Mouse (Mus musculus) midbrain, embryonic 15.5 days (tissue): ENCODE measurements around the gene Arhgap17. TPM values are rescaled to one million over a fixed set of nuclear protein-coding genes. Genes with fewer than 3 reads are reported as not detected.

ENCODE experiments used
- ATAC-seq: fragments of 200-750 bp; cut with Nextera tagmentation; replicated peaks from 2 replicates; pipeline ENCODE4 v1.8.0; 2017; ENCODE audit warnings: moderate TSS enrichment
- H3K27ac ChIP-seq: fragments of 300-500 bp; sonication (generic); 2 replicates; pipeline ENCODE4 v1.5.1; 2015; ENCODE audit warnings: mild to moderate bottlenecking, inconsistent platforms
- H3K27me3 ChIP-seq: fragments of 300-500 bp; sonication (generic); replicated peaks from 2 replicates; pipeline ENCODE4 v1.6.1; 2015; ENCODE audit warnings: inconsistent platforms
- H3K36me3 ChIP-seq: fragments of 300-500 bp; sonication (generic); replicated peaks from 2 replicates; pipeline ENCODE4 v1.6.1; 2015; ENCODE audit warnings: inconsistent platforms
- H3K4me1 ChIP-seq: fragments of 300-500 bp; sonication (generic); 2 replicates; pipeline ENCODE4 v1.6.1; 2015; ENCODE audit warnings: inconsistent platforms
- H3K4me2 ChIP-seq: fragments of 300-500 bp; sonication (generic); 2 replicates; pipeline ENCODE4 v1.6.1; 2015; ENCODE audit warnings: inconsistent platforms, mild to moderate bottlenecking, moderate library complexity
- H3K4me3 ChIP-seq: fragments of 300-500 bp; sonication (generic); 2 replicates; pipeline ENCODE4 v1.5.1; 2015; ENCODE audit warnings: mild to moderate bottlenecking, inconsistent platforms
- H3K9ac ChIP-seq: fragments of 300-500 bp; sonication (generic); 2 replicates; pipeline ENCODE4 v1.6.1; 2015; ENCODE audit warnings: mild to moderate bottlenecking, inconsistent platforms
- H3K9me3 ChIP-seq: fragments of 300-500 bp; sonication (generic); 2 replicates; pipeline ENCODE4 v1.6.1; 2016; ENCODE audit warnings: inconsistent platforms
- WGBS: fragments of 180-500 bp; shearing (Covaris S2); methylation state at CpG from one replicate; pipeline ENCODE4 v1.1.7; 2015; ENCODE audit warnings: mixed read lengths; 5-methylcytosine and 5-hydroxymethylcytosine counted together
- polyA plus RNA-seq: library from polyadenylated mRNA; unstranded; fragments of >200 nt; fragmentation: Nextera tagmentation; extraction: Ambion mirVana; gene quantifications from 2 replicates; pipeline ENCODE4 v1.2.1, GENCODE M21; 2015

The Arhgap17 gene
- 8.9 and 10.6 TPM in 2 replicates for polyA plus RNA-seq

GRCm38 (mm10) chr7:123369759-123370481 lies at the start of gene Arhgap17, which contains the start of gene Lcmt1:
Gene Arhgap17 (minus strand): TSS chr7:123369915.
Gene Lcmt1 (plus strand): TSS chr7:123369784.
- Histone ChIP-seq H3K36me3 (no peaks in the 10 kb centered on the region), H3K9ac (peak within 1 kb of the TSS; percentile 65), H3K27ac (peak within 1 kb of the TSS; percentile 85), H3K27me3 (no peaks in the 10 kb centered on the region), H3K4me1 (peaks cover 35% of the 10 kb centered on the region), H3K4me2 (peak within 1 kb of the TSS; percentile 81), H3K9me3 (no peaks in the 10 kb centered on the region), H3K4me3 (peak within 1 kb of the TSS; percentile 78)
- peak; percentile 96 for ATAC-seq
- under 1% methylated on average over 63 of the region's 64 CpGs for WGBS

- WGBS: 88% methylated on average over 3 of the region's 3 CpGs
- Histone ChIP-seq H3K9ac (no peak overlapping the region), H3K9me3 (no peaks in the 10 kb centered on the region), H3K27me3 (no peaks in the 10 kb centered on the region), H3K4me2 (no peak overlapping the region), H3K4me1 (no peaks in the 10 kb centered on the region), H3K27ac (no peak overlapping the region), H3K4me3 (no peak overlapping the region), H3K36me3 (peaks cover 24% of the 10 kb centered on the region)
- ATAC-seq: no peak
These were observed 47.9 kb upstream of the Arhgap17 start for GRCm38 (mm10) chr7:123417661-123418060.

- Histone ChIP-seq H3K4me1 (no peaks in the 10 kb centered on the region), H3K9ac (no peak overlapping the region), H3K9me3 (no peaks in the 10 kb centered on the region), H3K36me3 (peaks cover 16% of the 10 kb centered on the region), H3K27ac (no peak overlapping the region), H3K27me3 (no peaks in the 10 kb centered on the region), H3K4me2 (no peak overlapping the region), H3K4me3 (no peak overlapping the region)
- ATAC-seq: no peak
- WGBS: 85% methylated on average over 4 of the region's 4 CpGs
These were observed 47.1 kb upstream of the Arhgap17 start for GRCm38 (mm10) chr7:123416803-123417202.

- ATAC-seq: no peak
- Histone ChIP-seq H3K36me3 (peaks cover 12% of the 10 kb centered on the region; the same call in 1 of the 2 replicates), H3K27ac (no peak overlapping the region), H3K9me3 (no peaks in the 10 kb centered on the region), H3K4me2 (no peak overlapping the region), H3K9ac (no peak overlapping the region), H3K27me3 (no peaks in the 10 kb centered on the region), H3K4me3 (no peak overlapping the region), H3K4me1 (no peaks in the 10 kb centered on the region)
- WGBS: 78% methylated on average over 3 of the region's 3 CpGs
These were observed 42.4 kb upstream of the Arhgap17 start for GRCm38 (mm10) chr7:123412143-123412542.

GRCm38 (mm10) chr7:123411109-123411508 lies 41.4 kb upstream of the Arhgap17 start:
- no peaks in the 10 kb centered on the region for H3K9me3 ChIP-seq
- no peak overlapping the region for H3K9ac ChIP-seq
- H3K4me1 ChIP-seq: no peaks in the 10 kb centered on the region
- no peak overlapping the region for H3K27ac ChIP-seq
- no peak for ATAC-seq
- no peak overlapping the region for H3K4me3 ChIP-seq
- WGBS: 86% methylated on average over 1 of the region's 1 CpGs
- no peaks in the 10 kb centered on the region for H3K27me3 ChIP-seq
- H3K36me3 ChIP-seq: peaks cover 18% of the 10 kb centered on the region
- H3K4me2 ChIP-seq: no peak overlapping the region

GRCm38 (mm10) chr7:123410502-123410901 lies 40.8 kb upstream of the Arhgap17 start:
- Histone ChIP-seq H3K36me3 (peaks cover 20% of the 10 kb centered on the region), H3K4me3 (no peak overlapping the region), H3K9ac (no peak overlapping the region), H3K9me3 (no peaks in the 10 kb centered on the region), H3K27ac (no peak overlapping the region), H3K27me3 (no peaks in the 10 kb centered on the region), H3K4me2 (no peak overlapping the region), H3K4me1 (no peaks in the 10 kb centered on the region)
- WGBS: 94% methylated on average over 7 of the region's 7 CpGs
- ATAC-seq: no peak

- ATAC-seq: no peak
- H3K4me1 ChIP-seq: no peaks in the 10 kb centered on the region
These were observed 37.3 kb upstream of the Arhgap17 start for GRCm38 (mm10) chr7:123406988-123407387.

GRCm38 (mm10) chr7:123405619-123406018 lies 35.9 kb upstream of the Arhgap17 start:
- no peak overlapping the region for H3K4me3 ChIP-seq
- no peaks in the 10 kb centered on the region for H3K4me1 ChIP-seq
- H3K4me2 ChIP-seq: no peak overlapping the region
- H3K27me3 ChIP-seq: no peaks in the 10 kb centered on the region
- no peak overlapping the region for H3K27ac ChIP-seq
- 92% methylated on average over 3 of the region's 3 CpGs for WGBS
- H3K9me3 ChIP-seq: no peaks in the 10 kb centered on the region
- H3K9ac ChIP-seq: no peak overlapping the region
- H3K36me3 ChIP-seq: peaks cover 43% of the 10 kb centered on the region
- ATAC-seq: no peak

More at GRCm38 (mm10) chr7:123406988-123407387, 37.3 kb upstream of the Arhgap17 start:
- H3K27ac ChIP-seq: no peak overlapping the region
- no peak overlapping the region for H3K4me3 ChIP-seq
- 67% methylated on average over 4 of the region's 4 CpGs for WGBS
- no peaks in the 10 kb centered on the region for H3K9me3 ChIP-seq
- H3K4me2 ChIP-seq: no peak overlapping the region
- peaks cover 40% of the 10 kb centered on the region for H3K36me3 ChIP-seq
- H3K27me3 ChIP-seq: no peaks in the 10 kb centered on the region
- no peak overlapping the region for H3K9ac ChIP-seq

- ATAC-seq: no peak
- H3K9ac ChIP-seq: no peak overlapping the region
- no peaks in the 10 kb centered on the region for H3K4me1 ChIP-seq
- no peaks in the 10 kb centered on the region for H3K9me3 ChIP-seq
- H3K4me3 ChIP-seq: no peak overlapping the region
- no peaks in the 10 kb centered on the region for H3K27me3 ChIP-seq
- no peak overlapping the region for H3K4me2 ChIP-seq
- 92% methylated on average over 6 of the region's 6 CpGs for WGBS
- H3K27ac ChIP-seq: no peak overlapping the region
- H3K36me3 ChIP-seq: peaks cover 40% of the 10 kb centered on the region
These were observed 34.5 kb upstream of the Arhgap17 start for GRCm38 (mm10) chr7:123404198-123404597.

- Histone ChIP-seq H3K9ac (no peak overlapping the region), H3K36me3 (peaks cover 35% of the 10 kb centered on the region), H3K27ac (no peak overlapping the region), H3K4me2 (no peak overlapping the region), H3K4me1 (peaks cover 3% of the 10 kb centered on the region; the same call in 1 of the 2 replicates), H3K9me3 (no peaks in the 10 kb centered on the region), H3K4me3 (no peak overlapping the region), H3K27me3 (no peaks in the 10 kb centered on the region)
- ATAC-seq: no peak
- whole genome bisulfite sequencing: 70% methylated on average over 3 of the region's 3 CpGs
These were observed 31.4 kb upstream of the Arhgap17 start for GRCm38 (mm10) chr7:123401121-123401520.

- H3K4me2 ChIP-seq: no peak overlapping the region
- peaks cover 3% of the 10 kb centered on the region; the same call in 1 of the 2 replicates for H3K4me1 ChIP-seq
- H3K9ac ChIP-seq: no peak overlapping the region
- ATAC-seq: no peak
- peaks cover 23% of the 10 kb centered on the region; the same call in 1 of the 2 replicates for H3K36me3 ChIP-seq
- 85% methylated on average over 4 of the region's 4 CpGs for WGBS
- no peaks in the 10 kb centered on the region for H3K9me3 ChIP-seq
- no peaks in the 10 kb centered on the region for H3K27me3 ChIP-seq
- no peak overlapping the region for H3K27ac ChIP-seq
- H3K4me3 ChIP-seq: no peak overlapping the region
These were observed 29.6 kb upstream of the Arhgap17 start for GRCm38 (mm10) chr7:123399286-123399685.

- Histone ChIP-seq H3K27me3 (no peaks in the 10 kb centered on the region), H3K4me2 (no peak overlapping the region), H3K9me3 (no peaks in the 10 kb centered on the region), H3K9ac (no peak overlapping the region), H3K4me3 (no peak overlapping the region), H3K27ac (no peak overlapping the region), H3K36me3 (peaks cover 18% of the 10 kb centered on the region; the same call in 1 of the 2 replicates), H3K4me1 (peaks cover 3% of the 10 kb centered on the region; the same call in 1 of the 2 replicates)
- ATAC-seq: peak; percentile 52; the same call in 1 of the 2 replicates
- WGBS: 28% methylated on average over 7 of the region's 7 CpGs
These were observed 29.1 kb upstream of the Arhgap17 start for GRCm38 (mm10) chr7:123398828-123399227.

GRCm38 (mm10) chr7:123397931-123398330 lies 28.2 kb upstream of the Arhgap17 start:
- 87% methylated on average over 8 of the region's 8 CpGs for WGBS

More at GRCm38 (mm10) chr7:123397931-123398330, 28.2 kb upstream of the Arhgap17 start:
- Histone ChIP-seq H3K27me3 (no peaks in the 10 kb centered on the region), H3K4me2 (no peak overlapping the region), H3K36me3 (peaks cover 15% of the 10 kb centered on the region; the same call in 1 of the 2 replicates), H3K4me3 (no peak overlapping the region), H3K9ac (no peak overlapping the region), H3K4me1 (peaks cover 3% of the 10 kb centered on the region; the same call in 1 of the 2 replicates), H3K9me3 (no peaks in the 10 kb centered on the region), H3K27ac (no peak overlapping the region)
- no peak for ATAC-seq
